8 mouse cellular contexts compared by ENCODE assay signal in the genomic region with DNA sequence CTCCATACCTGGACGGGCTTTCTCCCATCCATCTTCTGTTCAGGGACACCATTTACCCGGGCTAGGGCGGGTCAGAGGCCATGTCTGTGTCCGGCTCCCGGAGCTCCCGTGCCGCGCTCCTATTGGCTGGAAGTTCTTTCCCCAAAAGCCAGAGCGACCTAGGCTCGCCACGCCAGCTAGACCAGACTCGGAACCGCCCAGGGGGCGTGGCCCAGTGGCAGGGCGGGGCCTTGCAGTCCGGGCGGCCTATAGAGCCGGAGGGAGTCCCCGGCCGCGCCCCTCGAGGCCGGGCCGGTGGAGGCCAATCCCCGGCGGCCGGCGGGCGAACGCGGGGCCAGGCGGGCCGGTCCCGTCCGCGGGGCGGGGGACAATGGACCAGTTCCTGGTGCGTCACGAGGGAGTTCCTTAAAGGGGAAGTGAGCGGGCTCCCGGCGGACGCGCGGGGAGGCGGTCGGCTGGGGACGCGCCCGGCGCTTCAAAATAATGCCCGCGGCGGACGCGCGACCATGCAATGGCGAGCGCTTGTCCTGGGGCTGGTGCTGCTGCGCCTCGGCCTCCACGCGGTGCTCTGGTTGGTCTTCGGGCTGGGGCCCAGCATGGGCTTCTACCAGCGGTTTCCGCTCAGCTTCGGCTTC. TPM values are rescaled to one million over a fixed set of nuclear protein-coding genes. Genes with fewer than 3 reads are reported as not detected.
A peak's percentile ranks its signal among the peaks of the same experiment; 100 is the strongest.
DNase-seq lines count a peak whose midpoint lies in the region; ATAC-seq and TF ChIP-seq lines count a peak whose summit lies in the region.

Gene Edem1 (plus strand): TSS at position 408 of the 635 bp plus-strand sequence.

- no peaks in the 10 kb centered on the region for H3K27me3 ChIP-seq in MEL (ENCODE audit: control insufficient read depth in 1 of 2, insufficient read depth in 2 of 2, low read length in 2 of 2)
- H3K27me3 ChIP-seq in cerebellum, adult 2 months (ENCODE audit: control insufficient read depth, insufficient read depth, low read length), result no peaks in the 10 kb centered on the region
- H3K27me3 ChIP-seq in forebrain, postnatal 0 days (ENCODE audit: insufficient read depth, low read length), result no peaks in the 10 kb centered on the region
- no peaks in the 10 kb centered on the region for H3K27me3 ChIP-seq in lung, embryonic 15.5 days

- H3K36me3 ChIP-seq in MEL (ENCODE audit: control insufficient read depth in 1 of 2, insufficient read depth in 2 of 2, low read length in 2 of 2), result peaks cover 0 to 24% of the 10 kb centered on the region in 2 experiments; a peak in 2 of 4 replicates
- H3K36me3 ChIP-seq in forebrain, postnatal 0 days (ENCODE audit: insufficient read depth), result peaks cover 8% of the 10 kb centered on the region
- peaks cover 8% of the 10 kb centered on the region; the same call in 1 of the 2 replicates for H3K36me3 ChIP-seq in lung, embryonic 15.5 days

- peaks cover 9 to 27% of the 10 kb centered on the region in 2 experiments for H3K4me1 ChIP-seq in MEL (ENCODE audit: control insufficient read depth in 1 of 2, insufficient read depth in 2 of 2, low read length in 2 of 2)
- peaks cover 7% of the 10 kb centered on the region; the same call in 1 of the 2 replicates for H3K4me1 ChIP-seq in cerebellum, adult 2 months (ENCODE audit: control insufficient read depth, insufficient read depth, low read length)
- H3K4me1 ChIP-seq in forebrain, postnatal 0 days (ENCODE audit: insufficient read depth), result peaks cover 13% of the 10 kb centered on the region
- peaks cover 27% of the 10 kb centered on the region for H3K4me1 ChIP-seq in lung, embryonic 15.5 days

- peaks cover 20% of the 10 kb centered on the region for H3K79me2 ChIP-seq in MEL (ENCODE audit: control insufficient read depth, insufficient read depth, low read length, poor library complexity)

- no peaks in the 10 kb centered on the region for H3K9me3 ChIP-seq in MEL (replicated peaks; ENCODE audit: insufficient read depth, low read length)
- no peaks in the 10 kb centered on the region for H3K9me3 ChIP-seq in forebrain, postnatal 0 days (ENCODE audit: low read length)
- H3K9me3 ChIP-seq in lung, embryonic 15.5 days, result no peaks in the 10 kb centered on the region

- TF ChIP-seq POLR2A in MEL (IDR thresholded peaks at IDR 0.05; ENCODE audit: control insufficient read depth in 1 of 2, insufficient read depth in 1 of 2, low read depth in 1 of 2, low read length in 2 of 2, poor library complexity in 1 of 2), result peak; percentile 85 to 95
- 0 out of 2 replicates have a peak, but pooled peaks have one; percentile 36 for TF ChIP-seq POLR2A in cerebellum, adult 2 months (IDR thresholded peaks at IDR 0.05; ENCODE audit: borderline replicate concordance, insufficient read depth, low read length)

- DNase-seq in MEL (ENCODE audit: low read depth, low spot score), result peak; percentile 96
- peak; percentile 94 to 96 for DNase-seq in cerebellum, adult 2 months
- peak; percentile 89 for DNase-seq in forebrain, postnatal 0 days
- DNase-seq in heart, postnatal 4 days, result peak; percentile 99
- DNase-seq in layer of hippocampus, adult 8-10 months (ENCODE audit: low spot score in 2 of 2), result peak; percentile 92 to 94
- peak; percentile 99 for DNase-seq in ovary, adult 18-20 months (ENCODE audit: low spot score)
- DNase-seq in thymus, postnatal 0 days (ENCODE audit: low spot score), result peak; percentile 92

- under 1% methylated on average over 67 of the region's 67 CpGs for WGBS in cerebellum, adult 2 months
- 1% methylated on average over 67 of the region's 67 CpGs for WGBS in forebrain, postnatal 0 days
- WGBS in lung, embryonic 15.5 days, result under 1% methylated on average over 67 of the region's 67 CpGs

- peak; percentile 96 for ATAC-seq in forebrain, postnatal 0 days
- ATAC-seq in lung, embryonic 15.5 days (ENCODE audit: borderline replicate concordance, extremely low read depth, low FRiP score, low TSS enrichment), result peak; percentile 99

- TF ChIP-seq CTCF in MEL (IDR thresholded peaks at IDR 0.05 in 2 of 3, conservative IDR thresholded peaks at IDR 0.05 in 1 of 3; ENCODE audit: control insufficient read depth in 1 of 3, insufficient read depth in 1 of 3, low read depth in 2 of 3, low read length in 3 of 3, poor library complexity in 1 of 3, severe bottlenecking in 1 of 3), result no peak
- TF ChIP-seq CTCF in cerebellum, adult 2 months (IDR thresholded peaks at IDR 0.05; ENCODE audit: borderline replicate concordance, insufficient read depth, low read depth, low read length), result no peak
- TF ChIP-seq CTCF in forebrain, postnatal 0 days (IDR thresholded peaks at IDR 0.05; ENCODE audit: low read depth), result no peak

- no peak for TF ChIP-seq RAD21 in MEL (IDR thresholded peaks at IDR 0.05; ENCODE audit: low read depth, low read length)

- peak within 1 kb of the TSS; percentile 64 for H3K27ac ChIP-seq in MEL (ENCODE audit: control insufficient read depth, low read depth, low read length)
- H3K27ac ChIP-seq in cerebellum, adult 2 months (ENCODE audit: insufficient read depth, low read length), result peak within 1 kb of the TSS; percentile 81
- H3K27ac ChIP-seq in forebrain, postnatal 0 days (ENCODE audit: low read depth, low read length), result peak within 1 kb of the TSS; percentile 77
- H3K27ac ChIP-seq in lung, embryonic 15.5 days, result peak within 1 kb of the TSS; percentile 84

- H3K4me3 ChIP-seq in MEL (ENCODE audit: control insufficient read depth in 1 of 2, insufficient read depth in 1 of 2, low read depth in 2 of 2, low read length in 2 of 2), result peak within 1 kb of the TSS; percentile 76 to 97
- H3K4me3 ChIP-seq in cerebellum, adult 2 months (replicated peaks; ENCODE audit: insufficient read depth, low read depth, low read length), result peak within 1 kb of the TSS; percentile 87
- peak within 1 kb of the TSS; percentile 84 for H3K4me3 ChIP-seq in forebrain, postnatal 0 days (ENCODE audit: low read depth, low read length)
- H3K4me3 ChIP-seq in lung, embryonic 15.5 days, result peak within 1 kb of the TSS; percentile 99

- H3K9ac ChIP-seq in MEL (ENCODE audit: control insufficient read depth, low read depth, low read length, poor library complexity, severe bottlenecking), result peak within 1 kb of the TSS; percentile 93
- peak within 1 kb of the TSS; percentile 84 for H3K9ac ChIP-seq in forebrain, postnatal 0 days
- H3K9ac ChIP-seq in lung, embryonic 15.5 days, result peak within 1 kb of the TSS; percentile 94

- no peak for TF ChIP-seq EP300 in MEL (IDR thresholded peaks at IDR 0.05; ENCODE audit: low read depth in 1 of 2, low read length in 2 of 2)

- peak within 1 kb of the TSS; percentile 85 for H3K4me2 ChIP-seq in forebrain, postnatal 0 days (ENCODE audit: low read depth)
- peak within 1 kb of the TSS; percentile 87 for H3K4me2 ChIP-seq in lung, embryonic 15.5 days

TF ChIP-seq in MEL, 35 proteins besides CTCF, POLR2A, EP300 and RAD21 (continues in another document):
- TF ChIP-seq MAX (IDR thresholded peaks at IDR 0.05; ENCODE audit: low read length) (peak; percentile 38), HCFC1 (IDR thresholded peaks at IDR 0.05; ENCODE audit: low read depth, low read length) (peak; percentile 72; the same call in 1 of the 2 replicates), RCOR1 (IDR thresholded peaks at IDR 0.05; ENCODE audit: low read depth, low read length) (no peak), UBTF (IDR thresholded peaks at IDR 0.05; ENCODE audit: borderline replicate concordance, insufficient read depth, low read depth, low read length) (peak; percentile 54; the same call in 1 of the 2 replicates), MAZ (IDR thresholded peaks at IDR 0.05; ENCODE audit: low read depth, low read length) (peak; percentile 84; the same call in 1 of the 2 replicates), ZC3H11A (IDR thresholded peaks at IDR 0.05; ENCODE audit: low read depth, low read length) (no peak), TCF12 (IDR thresholded peaks at IDR 0.05; ENCODE audit: low read depth, low read length) (peak; percentile 44), USF1 (IDR thresholded peaks at IDR 0.05; ENCODE audit: low read depth, low read length) (peak; percentile 72), GABPA (IDR thresholded peaks at IDR 0.05; ENCODE audit: low read depth, low read length) (no peak), SMC3 (IDR thresholded peaks at IDR 0.05; ENCODE audit: low read depth, low read length) (no peak), TAL1 (IDR thresholded peaks at IDR 0.05; ENCODE audit: low read length) (no peak), TBP (IDR thresholded peaks at IDR 0.05; ENCODE audit: low read depth, low read length) (peak; percentile 37; the same call in 1 of the 2 replicates), CHD2 (IDR thresholded peaks at IDR 0.05; ENCODE audit: low read length) (no peak), POLR2AphosphoS5 (IDR thresholded peaks at IDR 0.05; ENCODE audit: borderline replicate concordance, low read depth, low read length) (no peak), MXI1 (IDR thresholded peaks at IDR 0.05; ENCODE audit: low read depth, low read length) (peak; percentile 65; the same call in 1 of the 2 replicates), NRF1 (IDR thresholded peaks at IDR 0.05; ENCODE audit: insufficient read depth, low read depth, low read length, poor library complexity, severe bottlenecking) (peak; percentile 31; the same call in 1 of the 2 replicates), MEF2A (IDR thresholded peaks at IDR 0.05; ENCODE audit: extremely low read depth, insufficient replicate concordance, low read depth, low read length, poor library complexity, severe bottlenecking) (no peak), NELFE (IDR thresholded peaks at IDR 0.05; ENCODE audit: low read depth, low read length) (peak; percentile 89), ZNF384 (IDR thresholded peaks at IDR 0.05; ENCODE audit: low read depth, low read length) (no peak), USF2 (IDR thresholded peaks at IDR 0.05; ENCODE audit: borderline replicate concordance in 1 of 2, insufficient read depth in 1 of 2, low read depth in 1 of 2, low read length in 2 of 2) (no peak), SIN3A (IDR thresholded peaks at IDR 0.05; ENCODE audit: low read length) (peak; percentile 51; the same call in 1 of the 2 replicates), MYB (IDR thresholded peaks at IDR 0.05; ENCODE audit: low read depth, low read length) (0 out of 2 replicates have a peak, but pooled peaks have one; percentile 18)

RNA-seq across cellular contexts. Expression of gene Edem1, which starts in this region (rescaled TPM):
- total RNA-seq in MEL (2012; rRNA removed), result 10.8 and 11.1 TPM in 2 replicates
- polyA plus RNA-seq in MEL (2012; ENCODE audit: insufficient read depth in 1 of 2, insufficient read length in 2 of 2, low read depth in 1 of 2, low replicate concordance in 2 of 2, missing spikeins in 1 of 2), result 10 to 100 TPM in 1 of 2 experiments, not detected in 1; 17.9 TPM
- 9.5 and 10.5 TPM in 2 replicates for polyA plus RNA-seq in cerebellum, adult 2 months (2012; rRNA removed)
- 18.9 and 21.1 TPM in 2 replicates for total RNA-seq in forebrain, postnatal 0 days (2014; rRNA removed)
- polyA plus RNA-seq in forebrain, postnatal 0 days (2015; fragmentation: Nextera tagmentation; extraction: Ambion mirVana), result 3.6 and 4.2 TPM in 2 replicates
- 10 to 100 TPM; 14.2 to 22.3 TPM for total RNA-seq in heart, postnatal 4 days (2021)
- 10 to 100 TPM; 18.2 to 34.0 (median 22.9) TPM for total RNA-seq in layer of hippocampus, adult 8-10 months (2022)
- polyA plus RNA-seq in lung, embryonic 15.5 days (2015; fragmentation: Nextera tagmentation; extraction: Ambion mirVana), result 27.3 and 29.7 TPM in 2 replicates
- 236 and 254 TPM in 2 replicates for polyA plus RNA-seq in thymus, postnatal 0 days (2015; fragmentation: Nextera tagmentation; extraction: Ambion mirVana)

Comparison
In these comparisons a context has a peak if more than half of its experiments do, and no peak if none do; other contexts are left out.
1. Peak in every context shown above with its lines: DNase-seq, ATAC-seq, H3K4me3 ChIP-seq and H3K27ac ChIP-seq.